Mouse (Mus musculus) intestine, postnatal 0 days (tissue): ENCODE results near the gene Bicd1. TPM values are rescaled to one million over a fixed set of nuclear protein-coding genes. Genes with fewer than 3 reads are reported as not detected.
"Not testable (repeated sequence)": the region's sequence is repeated elsewhere in the genome, so short reads cannot be mapped to it uniquely, and the experiment has no call there.

ENCODE experiments used
- ATAC-seq: fragments of 200-750 bp; cut with Nextera tagmentation; 2 replicates; pipeline ENCODE4 v1.8.0; 2017; ENCODE audit warnings: mild to moderate bottlenecking, moderate TSS enrichment, moderate library complexity
- H3K27ac ChIP-seq: fragments of 300-500 bp; sonication (generic); 2 replicates; pipeline ENCODE4 v1.5.1; 2014; ENCODE audit warnings: mild to moderate bottlenecking, low read depth, low read length, moderate library complexity
- H3K27me3 ChIP-seq: fragments of 300-500 bp; sonication (generic); replicated peaks from 2 replicates; pipeline ENCODE4 v1.6.1; 2014; ENCODE audit warnings: low read length, mixed read lengths; ENCODE audit not compliant: control insufficient read depth, insufficient read depth
- H3K36me3 ChIP-seq: fragments of 300-500 bp; sonication (generic); 2 replicates; pipeline ENCODE4 v1.6.1; 2014; ENCODE audit warnings: mild to moderate bottlenecking, moderate library complexity; ENCODE audit not compliant: control insufficient read depth, insufficient read depth
- H3K4me1 ChIP-seq: fragments of 300-500 bp; sonication (generic); replicated peaks from 2 replicates; pipeline ENCODE4 v1.6.1; 2014; ENCODE audit warnings: antibody characterized with exemption, low read length, mixed read lengths; ENCODE audit not compliant: control insufficient read depth, insufficient read depth
- H3K4me2 ChIP-seq: fragments of 300-500 bp; sonication (generic); replicated peaks from 2 replicates; pipeline ENCODE4 v1.6.1; 2014; ENCODE audit warnings: low read depth, mild to moderate bottlenecking, moderate library complexity
- H3K4me3 ChIP-seq: fragments of 300-500 bp; sonication (generic); 2 replicates; pipeline ENCODE4 v1.5.1; 2014; ENCODE audit warnings: low read depth, low read length
- H3K9ac ChIP-seq: fragments of 300-500 bp; sonication (generic); 2 replicates; pipeline ENCODE4 v1.6.1; 2014; ENCODE audit warnings: mild to moderate bottlenecking, low read depth, low read length
- H3K9me3 ChIP-seq: fragments of 300-500 bp; sonication (generic); 2 replicates; pipeline ENCODE4 v1.6.1; 2016; ENCODE audit warnings: mixed run types; ENCODE audit not compliant: control insufficient read depth
- CTCF ChIP-seq: sonication (generic); IDR thresholded peaks from 2 replicates; pipeline ENCODE4 v1.5.1; 2016; ENCODE audit warnings: low read depth, mild to moderate bottlenecking, control low read depth, antibody characterized with exemption, moderate library complexity
- WGBS: fragments of 180-500 bp; shearing (Covaris S2); extraction: QIAGEN DNeasy Blood & Tissue Kit; methylation state at CpG from one replicate; pipeline ENCODE4 v1.1.7; 2014; 5-methylcytosine and 5-hydroxymethylcytosine counted together
- polyA plus RNA-seq: library from polyadenylated mRNA; unstranded; fragments of >200 nt; fragmentation: Nextera tagmentation; extraction: Ambion mirVana; gene quantifications from 2 replicates; pipeline ENCODE4 v1.2.1, GENCODE M21; 2015

The Bicd1 gene
- 6.2 and 7.5 TPM in 2 replicates for polyA plus RNA-seq

- Histone ChIP-seq H3K27ac (peak within 1 kb of the TSS; percentile 60), H3K9ac (peak within 1 kb of the TSS; percentile 57), H3K36me3 (no peaks in the 10 kb centered on the region)
These were observed at the start of gene Bicd1 for GRCm38 (mm10) chr6:149408833-149409332. Gene Bicd1, plus strand, starts transcription at chr6:149408886.

DNA sequence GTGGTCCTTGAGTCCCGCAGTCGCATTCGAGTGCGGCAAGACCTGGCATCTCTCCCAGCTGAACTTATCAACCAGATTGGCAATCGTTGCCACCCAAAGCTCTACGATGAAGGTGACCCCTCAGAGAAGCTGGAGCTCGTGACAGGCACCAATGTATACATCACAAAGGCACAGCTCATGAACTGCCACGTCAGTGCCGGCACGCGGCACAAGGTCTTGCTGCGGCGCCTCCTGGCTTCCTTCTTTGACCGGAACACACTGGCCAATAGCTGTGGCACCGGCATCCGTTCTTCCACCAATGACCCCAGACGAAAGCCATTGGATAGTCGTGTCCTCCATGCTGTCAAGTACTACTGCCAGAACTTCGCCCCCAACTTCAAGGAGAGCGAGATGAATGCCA, 46.2 kb upstream of the Bicd1 start:
- H3K4me1 ChIP-seq, H3K27me3 ChIP-seq, H3K4me3 ChIP-seq, ATAC-seq, H3K27ac ChIP-seq, H3K36me3 ChIP-seq, H3K9me3 ChIP-seq, H3K4me2 ChIP-seq, H3K9ac ChIP-seq: not testable (repeated sequence)
- WGBS, result 96% methylated on average over 20 of the region's 20 CpGs

More at GRCm38 (mm10) chr6:149408833-149409332, at the start of gene Bicd1:
- WGBS, result under 1% methylated on average over 30 of the region's 30 CpGs
- peak; percentile 20; the same call in 1 of the 2 replicates for TF ChIP-seq CTCF
- Histone ChIP-seq H3K9me3 (no peaks in the 10 kb centered on the region), H3K27me3 (no peaks in the 10 kb centered on the region), H3K4me1 (no peaks in the 10 kb centered on the region), H3K4me3 (peak within 1 kb of the TSS; percentile 63), H3K4me2 (peak within 1 kb of the TSS; percentile 79)
- peak; percentile 92 for ATAC-seq

DNA sequence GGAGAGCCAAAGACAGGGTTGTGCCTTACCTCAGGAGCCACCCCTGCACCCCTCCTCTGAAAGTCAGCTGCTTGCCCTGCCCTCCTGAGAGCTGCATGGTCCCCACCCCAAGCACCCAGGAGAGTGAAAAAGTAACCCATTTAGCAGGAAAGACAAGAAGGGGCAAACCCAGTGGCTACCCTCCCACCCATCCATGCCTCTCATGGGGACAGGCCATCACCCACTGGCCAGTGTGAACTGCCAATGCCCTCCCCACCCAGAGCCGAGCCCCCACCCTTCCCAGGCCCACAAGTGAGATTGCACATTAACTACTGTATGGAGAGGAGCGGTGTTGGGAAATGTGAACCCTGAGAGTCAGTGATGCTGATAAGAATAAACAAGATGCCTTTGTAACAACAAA, 42.7 kb upstream of the Bicd1 start:
- H3K27me3 ChIP-seq, H3K9me3 ChIP-seq, H3K36me3 ChIP-seq, H3K27ac ChIP-seq, H3K4me1 ChIP-seq, H3K9ac ChIP-seq, H3K4me2 ChIP-seq, H3K4me3 ChIP-seq: not testable (repeated sequence)
- ATAC-seq, result peak; percentile 31; the same call in 1 of the 2 replicates
- WGBS, result 71% methylated on average over 2 of the region's 2 CpGs

DNA sequence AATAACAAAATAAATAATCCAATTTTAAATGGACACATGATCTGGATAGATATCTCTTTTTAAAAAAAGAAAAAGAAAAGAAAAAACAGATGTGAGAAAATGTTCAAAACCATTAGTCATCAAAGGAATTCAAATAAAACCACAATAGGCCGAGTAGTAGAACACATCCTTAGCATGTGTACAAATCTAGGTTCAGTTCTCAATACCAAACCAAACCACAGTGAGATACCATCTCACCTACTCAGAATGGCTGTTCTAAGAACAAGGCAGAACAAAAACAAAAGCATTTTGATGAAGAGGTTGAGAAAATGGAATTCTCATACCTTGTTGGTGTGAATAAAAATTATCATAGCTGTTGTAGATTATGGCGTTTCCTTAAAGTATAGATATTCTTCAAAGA, 42.3 kb upstream of the Bicd1 start:
- Histone ChIP-seq H3K4me3 (no peak overlapping the region), H3K27ac (no peak overlapping the region), H3K9me3 (no peaks in the 10 kb centered on the region), H3K4me1 (no peaks in the 10 kb centered on the region), H3K9ac (no peak overlapping the region), H3K27me3 (no peaks in the 10 kb centered on the region), H3K36me3 (no peaks in the 10 kb centered on the region), H3K4me2 (no peak overlapping the region)
- no peak for TF ChIP-seq CTCF
- 82% methylated on average over 2 of the region's 2 CpGs for WGBS
- no peak for ATAC-seq

- peak; percentile 70; the same call in 1 of the 2 replicates for ATAC-seq
- H3K4me3 ChIP-seq, result no peak overlapping the region
- 53% methylated on average over 2 of the region's 2 CpGs for WGBS
- no peaks in the 10 kb centered on the region for H3K4me1 ChIP-seq
- H3K9ac ChIP-seq, result no peak overlapping the region
- no peaks in the 10 kb centered on the region for H3K9me3 ChIP-seq
- H3K4me2 ChIP-seq, result no peak overlapping the region
- no peak overlapping the region for H3K27ac ChIP-seq
- H3K27me3 ChIP-seq, result no peaks in the 10 kb centered on the region
- TF ChIP-seq CTCF, result peak; percentile 91
- H3K36me3 ChIP-seq, result no peaks in the 10 kb centered on the region
These were observed 33.7 kb upstream of the Bicd1 start for GRCm38 (mm10) chr6:149374986-149375457.

- Histone ChIP-seq H3K9me3 (no peaks in the 10 kb centered on the region), H3K4me1 (no peaks in the 10 kb centered on the region), H3K9ac (no peak overlapping the region), H3K4me2 (no peak overlapping the region), H3K27ac (no peak overlapping the region), H3K4me3 (no peak overlapping the region), H3K27me3 (no peaks in the 10 kb centered on the region), H3K36me3 (no peaks in the 10 kb centered on the region)
- TF ChIP-seq CTCF, result no peak
- ATAC-seq, result no peak
- WGBS, result 91% methylated on average over 2 of the region's 2 CpGs
These were observed 25.2 kb upstream of the Bicd1 start for GRCm38 (mm10) chr6:149383531-149383930.

- H3K9ac ChIP-seq, result no peak overlapping the region
- H3K36me3 ChIP-seq, result no peaks in the 10 kb centered on the region
- no peak overlapping the region for H3K27ac ChIP-seq
- no peak for TF ChIP-seq CTCF
- no peak overlapping the region for H3K4me3 ChIP-seq
- no peak for ATAC-seq
- H3K4me1 ChIP-seq, result no peaks in the 10 kb centered on the region
- no peaks in the 10 kb centered on the region for H3K9me3 ChIP-seq
- no peak overlapping the region for H3K4me2 ChIP-seq
- WGBS, result 19% methylated on average over 3 of the region's 3 CpGs
- no peaks in the 10 kb centered on the region for H3K27me3 ChIP-seq
These were observed 22.3 kb upstream of the Bicd1 start for GRCm38 (mm10) chr6:149386389-149386788.

GRCm38 (mm10) chr6:149389626-149390025, 19.1 kb upstream of the Bicd1 start:
- not testable (repeated sequence) for H3K27ac ChIP-seq, H3K27me3 ChIP-seq, H3K4me1 ChIP-seq, ATAC-seq, H3K4me3 ChIP-seq, H3K9me3 ChIP-seq, H3K36me3 ChIP-seq, H3K9ac ChIP-seq, H3K4me2 ChIP-seq
- WGBS, result 98% methylated on average over 2 of the region's 2 CpGs
